Mouse (Mus musculus): ENCODE data around the gene Rapgef2.

- TF ChIP-seq CTCF (IDR thresholded peaks at IDR 0.05; ENCODE audit: low read depth) (peak; percentile 64), EP300 (optimal IDR thresholded peaks at IDR 0.05) (no peak)
These were observed 176.2 kb downstream of the Rapgef2 start for GRCm38 (mm10) chr3:79110153-79110552.

All from stomach, postnatal 0 days (tissue).